Mouse (Mus musculus): ENCODE results near the gene Pspc1. TPM values are rescaled to one million over a fixed set of nuclear protein-coding genes. Genes with fewer than 3 reads are reported as not detected.

The Pspc1 gene
- 52.3 and 66.9 TPM in 2 replicates for total RNA-seq (2023)

DNA sequence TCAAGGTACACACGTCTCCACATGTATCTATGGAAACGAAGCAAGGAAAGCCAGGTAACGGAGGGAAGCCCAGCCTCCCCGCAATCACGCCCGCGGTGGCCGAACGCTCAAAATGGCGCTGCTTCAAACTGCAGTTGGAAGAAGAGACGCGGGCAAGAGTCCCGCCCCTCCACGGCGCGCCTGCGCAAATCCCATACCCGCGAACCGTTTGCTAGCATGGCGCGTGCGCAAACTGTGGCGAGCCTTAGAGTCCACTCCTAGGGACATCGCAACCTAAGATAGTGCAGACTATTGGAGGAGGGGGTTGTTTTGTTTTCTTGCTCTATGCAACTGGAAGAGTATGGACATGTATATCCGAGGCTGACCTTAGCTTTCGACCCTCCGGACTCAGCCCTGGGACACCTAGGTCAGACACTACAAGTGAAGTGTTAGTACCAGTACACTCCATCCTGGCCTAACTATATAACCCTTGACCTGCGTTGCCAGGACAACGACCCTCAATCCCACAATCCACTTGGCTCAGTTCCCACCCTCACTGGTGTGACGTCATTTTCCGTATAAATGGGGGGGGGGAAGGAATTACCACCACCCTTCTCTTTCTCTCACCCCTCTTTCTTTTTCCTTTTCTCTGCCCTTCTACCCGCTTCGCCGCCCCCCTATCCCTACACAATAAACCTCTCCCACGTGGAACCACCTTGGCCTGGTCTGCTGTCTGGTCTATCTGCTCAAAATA lies at the start of gene Pspc1:
Pspc1 (minus strand) TSS at position 117 of the 733 bp plus-strand sequence.

GRCm38 (mm10) chr14:56811701-56812339 lies 33.7 kb upstream of the Pspc1 start, which contains the start of gene Zmym5:
Zmym5 (minus strand) TSS chr14:56811716.

Other genes starting within 250 kb of the Pspc1 start
- gene Cenpj, start 202.9 kb downstream of the Pspc1 start, total RNA-seq (2023) = 12.1 and 14.3 TPM in 2 replicates
- 55.2 and 64.4 TPM in 2 replicates for gene Parp4, start 202.7 kb downstream of the Pspc1 start, total RNA-seq (2023)
- gene Mphosph8, start 110.1 kb downstream of the Pspc1 start, total RNA-seq (2023) = 8.5 and 9.4 TPM in 2 replicates
- 26.9 and 32.5 TPM in 2 replicates for gene Zmym5, start 33.4 kb upstream of the Pspc1 start, total RNA-seq (2023)
- 47.3 and 67.6 TPM in 2 replicates for gene Zmym2, start 108.3 kb upstream of the Pspc1 start, total RNA-seq (2023)